Mouse (Mus musculus) forebrain, postnatal 0 days (tissue): ENCODE data around the gene Pcnx3. TPM values are rescaled to one million over a fixed set of nuclear protein-coding genes. Genes with fewer than 3 reads are reported as not detected.

Experiments
- ATAC-seq: fragments of 200-750 bp; cut with Nextera tagmentation; 2 replicates; pipeline ENCODE4 v1.8.0; 2017; ENCODE audit warnings: mild to moderate bottlenecking, moderate library complexity
- DNase-seq: peaks from one replicate; pipeline ENCODE4 v3.0.0-alpha.2; 2015
- H3K27ac ChIP-seq: fragments of 300-500 bp; sonication (generic); 2 replicates; pipeline ENCODE4 v1.5.1; 2014; ENCODE audit warnings: low read depth, mild to moderate bottlenecking, antibody characterized with exemption, low read length, moderate library complexity, mixed read lengths
- H3K27me3 ChIP-seq: fragments of 300-500 bp; sonication (generic); 2 replicates; pipeline ENCODE4 v1.6.1; 2014; ENCODE audit warnings: mild to moderate bottlenecking, low read length, mixed read lengths; ENCODE audit not compliant: insufficient read depth
- H3K36me3 ChIP-seq: fragments of 300-500 bp; sonication (generic); 2 replicates; pipeline ENCODE4 v1.6.1; 2014; ENCODE audit warnings: mild to moderate bottlenecking, moderate library complexity; ENCODE audit not compliant: insufficient read depth
- H3K4me1 ChIP-seq: fragments of 300-500 bp; sonication (generic); 2 replicates; pipeline ENCODE4 v1.6.1; 2014; ENCODE audit warnings: antibody characterized with exemption; ENCODE audit not compliant: insufficient read depth
- H3K4me2 ChIP-seq: fragments of 300-500 bp; sonication (generic); 2 replicates; pipeline ENCODE4 v1.6.1; 2014; ENCODE audit warnings: low read depth, mild to moderate bottlenecking, moderate library complexity
- H3K4me3 ChIP-seq: fragments of 300-500 bp; sonication (generic); 2 replicates; pipeline ENCODE4 v1.5.1; 2014; ENCODE audit warnings: low read depth, low read length, mixed read lengths
- H3K9ac ChIP-seq: fragments of 300-500 bp; sonication (generic); 2 replicates; pipeline ENCODE4 v1.6.1; 2014; ENCODE audit warnings: mild to moderate bottlenecking
- H3K9me3 ChIP-seq: fragments of 300-500 bp; sonication (generic); 2 replicates; pipeline ENCODE4 v1.6.1; 2016; ENCODE audit warnings: low read length
- CTCF ChIP-seq: sonication (generic); IDR thresholded peaks from 2 replicates; pipeline ENCODE4 v1.5.1; 2016; ENCODE audit warnings: antibody characterized with exemption, control low read depth, low read depth
- WGBS: fragments of 180-500 bp; shearing (Covaris S2); extraction: QIAGEN DNeasy Blood & Tissue Kit; methylation state at CpG from one replicate; pipeline ENCODE4 v1.1.7; 2014; 5-methylcytosine and 5-hydroxymethylcytosine counted together
- polyA plus RNA-seq: library from polyadenylated mRNA; unstranded; fragments of >200 nt; fragmentation: Nextera tagmentation; extraction: Ambion mirVana; gene quantifications from 2 replicates; pipeline ENCODE4 v1.2.1, GENCODE M21; 2015
- total RNA-seq: library from RNA; depleted of rRNA; stranded (reverse); fragments of >200 nt; gene quantifications from 2 replicates; pipeline ENCODE4 v1.2.3, GENCODE M21; 2014

Pcnx3 gene
- total and polyA plus RNA-seq, 2 experiments from 2014 or later: 17.2 to 67.1 TPM

DNA sequence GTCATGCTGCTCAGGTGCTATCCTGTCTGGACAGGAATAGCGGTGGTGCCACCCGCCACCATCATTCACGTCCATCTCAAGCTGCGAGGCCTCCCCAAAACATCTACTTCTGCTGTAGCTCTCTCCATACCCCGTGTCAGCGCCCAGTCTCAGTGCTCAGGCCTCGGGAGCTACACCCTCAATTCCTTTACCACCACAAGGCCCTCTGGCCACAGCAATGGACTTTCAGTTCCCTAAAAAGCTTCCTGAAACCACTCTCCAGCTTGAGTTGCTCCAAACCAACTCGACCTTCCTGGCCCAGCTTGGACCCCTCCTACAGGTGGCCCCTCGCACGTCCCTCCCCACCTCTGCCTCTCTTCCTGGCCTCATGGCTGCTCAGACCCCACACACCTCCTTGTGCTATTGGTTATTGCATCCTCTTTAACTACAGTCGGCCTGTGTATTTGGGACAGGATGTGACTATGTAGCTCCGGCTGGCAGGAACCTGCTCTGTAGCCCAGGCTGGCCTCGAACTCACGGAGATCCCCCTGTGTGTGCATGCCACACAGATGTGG, 23.3 kb upstream of the Pcnx3 start:
- ATAC-seq (no peak), DNase-seq (no peak)
- Histone ChIP-seq H3K27ac (no peak overlapping the region), H3K4me3 (no peak overlapping the region), H3K4me2 (no peak overlapping the region), H3K9ac (no peak overlapping the region), H3K9me3 (no peaks in the 10 kb centered on the region), H3K36me3 (peaks cover 53% of the 10 kb centered on the region), H3K4me1 (peaks cover 9% of the 10 kb centered on the region), H3K27me3 (no peaks in the 10 kb centered on the region)
- 92% methylated on average over 14 of the region's 14 CpGs for WGBS
- TF ChIP-seq CTCF: no peak

DNA sequence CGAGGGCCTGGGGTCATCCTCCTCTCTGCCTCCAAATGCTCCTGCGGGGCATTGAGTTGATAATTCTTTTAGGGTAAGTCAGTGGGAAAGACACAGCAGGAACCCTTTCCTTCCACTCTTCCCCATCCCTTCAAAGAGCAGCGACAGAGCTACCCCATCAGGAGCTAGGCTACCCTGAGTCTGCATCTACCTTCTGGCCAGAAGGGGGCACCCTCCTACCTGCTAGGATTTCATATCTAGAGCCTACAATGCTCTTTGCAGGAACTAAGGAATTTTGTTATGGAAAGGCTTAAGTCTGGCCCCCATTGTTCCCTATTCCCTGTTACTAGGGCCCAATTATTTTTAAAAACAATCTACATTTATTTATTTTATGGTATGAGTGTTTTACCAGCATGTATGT, 22.5 kb upstream of the Pcnx3 start:
- peaks cover 60% of the 10 kb centered on the region for H3K36me3 ChIP-seq
- no peak overlapping the region for H3K4me2 ChIP-seq
- DNase-seq (peak; percentile 72), ATAC-seq (0 out of 2 replicates have a peak, but pooled peaks have one; percentile 36)
- peak; percentile 73 for TF ChIP-seq CTCF
- H3K27ac ChIP-seq: no peak overlapping the region
- H3K9me3 ChIP-seq: no peaks in the 10 kb centered on the region
- H3K4me3 ChIP-seq: no peak overlapping the region
- no peaks in the 10 kb centered on the region for H3K27me3 ChIP-seq
- 12% methylated on average over 3 of the region's 3 CpGs for WGBS
- peaks cover 4% of the 10 kb centered on the region; the same call in 1 of the 2 replicates for H3K4me1 ChIP-seq
- no peak overlapping the region for H3K9ac ChIP-seq

DNA sequence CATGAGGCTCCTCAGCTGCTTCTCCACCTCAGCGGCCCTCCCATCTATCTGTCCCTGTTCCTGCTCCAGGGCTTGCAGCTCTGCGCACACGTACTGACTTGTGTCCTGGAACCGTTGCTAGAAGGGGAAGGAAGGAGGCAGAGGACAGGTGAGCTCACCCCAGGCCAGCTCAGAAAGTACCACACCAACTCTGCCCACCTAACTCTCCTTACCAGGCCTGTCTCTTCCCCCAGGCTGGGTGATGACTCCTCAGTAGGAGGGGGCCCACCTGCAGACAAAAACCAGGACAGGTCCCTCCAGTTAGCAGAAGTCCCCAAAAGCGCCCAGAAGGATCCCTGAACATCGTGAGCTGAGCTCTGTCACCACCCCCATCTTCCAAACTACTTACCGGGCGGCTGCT, 21.9 kb upstream of the Pcnx3 start:
- Histone ChIP-seq H3K4me3 (no peak overlapping the region), H3K27me3 (no peaks in the 10 kb centered on the region), H3K4me2 (no peak overlapping the region), H3K27ac (no peak overlapping the region), H3K4me1 (peaks cover 4% of the 10 kb centered on the region; the same call in 1 of the 2 replicates), H3K9me3 (no peaks in the 10 kb centered on the region), H3K36me3 (peaks cover 63% of the 10 kb centered on the region), H3K9ac (no peak overlapping the region)
- no peak for TF ChIP-seq CTCF
- no peak for ATAC-seq
- DNase-seq: no peak
- WGBS: 88% methylated on average over 8 of the region's 8 CpGs

DNA sequence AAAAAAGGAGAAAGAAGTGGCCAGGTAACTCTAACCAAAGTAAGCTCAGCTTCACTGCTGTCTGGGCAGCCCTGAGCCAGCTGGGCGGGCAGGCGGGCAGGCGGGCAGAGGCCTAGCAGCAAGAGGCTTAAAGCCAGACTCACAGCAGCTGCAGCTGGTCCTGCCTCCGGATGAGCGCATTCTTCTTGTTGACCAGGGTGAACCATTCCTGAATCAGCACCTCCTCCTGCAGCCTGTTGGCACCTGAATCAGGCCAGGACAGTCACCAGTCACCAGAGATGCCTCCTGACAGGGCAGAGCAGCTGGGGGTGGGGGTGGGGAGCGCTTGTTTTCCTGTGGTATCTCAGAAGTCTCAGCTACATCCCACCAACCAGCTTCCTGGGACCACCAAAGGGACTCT, 21.4 kb upstream of the Pcnx3 start:
- no peak for DNase-seq
- no peak overlapping the region for H3K27ac ChIP-seq
- no peak for ATAC-seq
- WGBS: 97% methylated on average over 6 of the region's 6 CpGs
- H3K9me3 ChIP-seq: no peaks in the 10 kb centered on the region
- no peak overlapping the region for H3K4me3 ChIP-seq
- no peak overlapping the region for H3K9ac ChIP-seq
- H3K27me3 ChIP-seq: no peaks in the 10 kb centered on the region
- H3K4me2 ChIP-seq: no peak overlapping the region
- no peak for TF ChIP-seq CTCF
- peaks cover 63% of the 10 kb centered on the region for H3K36me3 ChIP-seq
- peaks cover 4% of the 10 kb centered on the region; the same call in 1 of the 2 replicates for H3K4me1 ChIP-seq

DNA sequence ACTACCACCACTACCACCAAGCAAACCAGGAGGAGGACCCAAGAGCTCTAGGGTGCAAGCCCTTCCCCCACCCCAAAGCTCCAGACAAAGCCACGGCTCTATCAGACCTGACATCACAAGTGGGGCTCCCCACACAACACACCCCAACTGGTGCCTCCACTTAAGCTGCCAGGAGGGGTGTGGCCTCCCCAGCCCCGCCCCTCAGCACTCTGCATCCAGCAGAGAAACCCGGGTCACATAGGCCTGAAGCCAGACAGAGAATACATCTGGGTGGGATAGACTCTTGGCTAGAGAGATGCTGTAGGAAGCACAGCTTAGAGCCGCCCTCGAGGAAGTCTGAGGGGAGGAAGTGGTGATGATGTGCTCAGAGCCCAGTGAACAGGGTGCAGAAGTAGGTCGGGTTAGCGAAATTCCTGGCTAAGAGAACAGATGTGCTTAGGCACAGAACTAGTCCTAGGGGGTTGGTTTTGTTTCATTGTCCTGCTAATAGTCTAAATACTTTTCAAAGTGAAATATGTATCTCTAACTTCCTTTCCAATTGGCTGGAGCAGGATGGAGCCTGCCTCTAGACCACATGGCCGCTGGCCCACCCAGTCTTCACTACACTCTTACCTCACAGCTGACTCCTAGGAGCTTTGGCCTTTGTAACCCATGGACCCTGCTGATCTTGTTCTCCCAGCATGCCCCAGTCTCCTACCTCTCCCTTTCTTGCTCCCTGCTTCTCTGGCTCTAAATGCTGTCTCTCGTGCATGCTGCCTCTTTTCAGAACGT, 16.3 kb upstream of the Pcnx3 start:
- no peak for DNase-seq
- peaks cover 66% of the 10 kb centered on the region for H3K36me3 ChIP-seq

DNA sequence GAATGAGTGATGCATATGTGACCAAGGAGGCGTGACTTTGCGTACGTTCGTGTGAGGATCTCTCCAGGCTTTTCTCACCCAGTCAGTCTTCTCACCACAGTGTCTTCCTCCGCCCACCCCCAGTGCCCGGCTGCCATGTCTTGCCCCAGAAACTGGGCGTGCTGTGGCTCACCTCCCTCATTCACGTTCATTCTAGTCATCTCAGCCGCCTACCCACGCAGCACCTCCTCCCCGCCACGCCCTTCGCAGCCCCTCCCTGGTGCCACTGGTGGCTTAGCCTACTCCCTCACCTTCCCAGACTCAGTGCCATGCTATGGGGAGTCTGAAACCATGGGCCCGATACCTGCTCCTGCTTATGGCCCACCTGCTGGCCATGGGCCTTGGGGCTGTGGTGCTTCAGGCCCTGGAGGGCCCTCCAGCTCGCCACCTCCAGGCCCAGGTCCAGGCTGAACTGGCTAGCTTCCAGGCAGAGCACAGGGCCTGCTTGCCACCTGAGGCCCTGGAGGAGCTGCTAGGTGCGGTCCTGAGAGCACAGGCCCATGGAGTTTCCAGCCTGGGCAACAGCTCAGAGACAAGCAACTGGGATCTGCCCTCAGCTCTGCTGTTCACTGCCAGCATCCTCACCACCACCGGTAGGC, 15.6 kb upstream of the Pcnx3 start, which contains the start of gene Kcnk7:
Gene Kcnk7, plus strand, starts transcription at position 205 of the 638 bp plus-strand sequence.
- 81% methylated on average over 17 of the region's 17 CpGs for WGBS
- DNase-seq (no peak), ATAC-seq (no peak)
- TF ChIP-seq CTCF: no peak
- Histone ChIP-seq H3K9me3 (no peaks in the 10 kb centered on the region), H3K4me3 (no peak within 1 kb of the TSS), H3K27ac (no peak within 1 kb of the TSS), H3K4me2 (no peak within 1 kb of the TSS), H3K4me1 (no peaks in the 10 kb centered on the region), H3K36me3 (peaks cover 65% of the 10 kb centered on the region), H3K27me3 (no peaks in the 10 kb centered on the region), H3K9ac (no peak within 1 kb of the TSS)

More for the DNA sequence above, 16.3 kb upstream of the Pcnx3 start:
- H3K27ac ChIP-seq: no peak overlapping the region
- H3K4me3 ChIP-seq: no peak overlapping the region
- H3K4me1 ChIP-seq: no peaks in the 10 kb centered on the region
- no peak for TF ChIP-seq CTCF
- no peak overlapping the region for H3K4me2 ChIP-seq
- no peaks in the 10 kb centered on the region for H3K9me3 ChIP-seq
- ATAC-seq: 0 out of 2 replicates have a peak, but pooled peaks have one; percentile 6
- 50% methylated on average over 10 of the region's 10 CpGs for WGBS
- H3K9ac ChIP-seq: no peak overlapping the region
- H3K27me3 ChIP-seq: no peaks in the 10 kb centered on the region
